Mouse (Mus musculus): ENCODE data around the gene Tlnrd1. TPM values are rescaled to one million over a fixed set of nuclear protein-coding genes. Genes with fewer than 3 reads are reported as not detected.

Tlnrd1 gene
- polyA plus RNA-seq (2014; fragmentation: Nextera tagmentation; extraction: Ambion mirVana) = 22.2 and 27.2 TPM in 2 replicates

- peak; percentile 92 for DNase-seq (ENCODE audit: low spot score)
- Histone ChIP-seq H3K9ac (ENCODE audit: low read length) (peak within 1 kb of the TSS; percentile 90), H3K4me1 (ENCODE audit: control insufficient read depth, insufficient read depth, low read length) (peaks cover 25% of the 10 kb centered on the region), H3K36me3 (ENCODE audit: control insufficient read depth, insufficient read depth, low read length) (peaks cover 2% of the 10 kb centered on the region; the same call in 1 of the 2 replicates), H3K27me3 (ENCODE audit: control insufficient read depth, insufficient read depth, low read length) (no peaks in the 10 kb centered on the region), H3K4me3 (ENCODE audit: low read depth, low read length) (peak within 1 kb of the TSS; percentile 58), H3K4me2 (ENCODE audit: low read depth, severe bottlenecking) (peak within 1 kb of the TSS; percentile 69), H3K27ac (replicated peaks; ENCODE audit: low read depth, low read length) (peak within 1 kb of the TSS; percentile 97), H3K9me3 (ENCODE audit: control insufficient read depth, low read length) (no peaks in the 10 kb centered on the region)
- under 1% methylated on average over 67 of the region's 69 CpGs for WGBS
- ATAC-seq (ENCODE audit: insufficient number of reproducible peaks, low FRiP score, low TSS enrichment, low read depth) = peak; percentile 81
Measured at GRCm38 (mm10) chr7:83884021-83884658, at the start of gene Tlnrd1, which contains the start of gene Mesd. Tlnrd1 (minus strand) TSS chr7:83884305. Mesd (plus strand) TSS chr7:83884466.

DNA sequence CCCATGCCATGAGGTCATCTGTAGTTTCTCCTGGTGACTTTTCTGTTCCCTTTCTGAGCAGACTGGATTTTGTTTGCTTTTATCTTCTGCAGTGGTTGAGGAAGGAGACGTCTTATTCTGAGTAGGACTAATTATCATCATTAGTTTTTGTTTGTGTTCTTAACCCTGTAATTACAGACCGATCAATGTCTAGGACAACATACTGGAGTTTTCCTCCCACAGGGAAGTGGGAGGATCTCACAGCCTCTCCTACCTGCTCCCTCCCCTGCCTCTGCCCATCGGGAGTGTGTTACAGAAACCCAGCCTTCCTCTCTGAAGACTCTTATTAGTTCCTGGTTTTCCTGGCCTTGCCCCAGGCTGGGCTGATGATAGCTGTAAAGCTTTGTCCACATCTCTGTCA lies 37.5 kb upstream of the Tlnrd1 start:
- Histone ChIP-seq H3K27ac (replicated peaks; ENCODE audit: low read depth, low read length) (no peak overlapping the region), H3K9ac (ENCODE audit: low read length) (no peak overlapping the region), H3K9me3 (ENCODE audit: control insufficient read depth, low read length) (no peaks in the 10 kb centered on the region), H3K4me3 (ENCODE audit: low read depth, low read length) (no peak overlapping the region), H3K4me1 (ENCODE audit: control insufficient read depth, insufficient read depth, low read length) (no peaks in the 10 kb centered on the region), H3K4me2 (ENCODE audit: low read depth, severe bottlenecking) (no peak overlapping the region), H3K36me3 (ENCODE audit: control insufficient read depth, insufficient read depth, low read length) (no peaks in the 10 kb centered on the region), H3K27me3 (ENCODE audit: control insufficient read depth, insufficient read depth, low read length) (no peaks in the 10 kb centered on the region)
- ATAC-seq (ENCODE audit: insufficient number of reproducible peaks, low FRiP score, low TSS enrichment, low read depth) = no peak
- 44% methylated on average over 3 of the region's 3 CpGs for WGBS
- DNase-seq (ENCODE audit: low spot score) = no peak

DNA sequence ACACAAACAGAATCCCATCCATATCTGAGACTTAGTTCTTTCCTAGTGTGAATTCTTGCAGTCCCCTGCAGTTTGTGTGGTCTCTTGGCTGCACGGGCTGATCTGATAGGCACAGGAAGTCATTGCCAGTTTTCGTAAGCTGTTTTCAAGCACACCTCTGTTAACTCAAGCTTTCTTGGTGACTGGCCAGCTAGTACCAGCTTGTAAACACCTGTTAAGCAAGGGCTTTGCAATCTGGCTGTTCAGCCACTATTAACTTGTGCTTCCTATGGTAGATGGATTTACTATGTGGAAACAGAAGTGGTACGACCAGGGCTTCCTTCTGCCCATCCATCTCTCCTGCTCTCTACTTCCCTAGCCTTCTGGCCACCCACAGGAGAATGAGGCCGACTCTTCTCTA lies 36.1 kb upstream of the Tlnrd1 start:
- 77% methylated on average over 4 of the region's 4 CpGs for WGBS
- Histone ChIP-seq H3K4me2 (ENCODE audit: low read depth, severe bottlenecking) (no peak overlapping the region), H3K4me1 (ENCODE audit: control insufficient read depth, insufficient read depth, low read length) (no peaks in the 10 kb centered on the region), H3K36me3 (ENCODE audit: control insufficient read depth, insufficient read depth, low read length) (no peaks in the 10 kb centered on the region), H3K4me3 (ENCODE audit: low read depth, low read length) (no peak overlapping the region), H3K27ac (replicated peaks; ENCODE audit: low read depth, low read length) (no peak overlapping the region), H3K27me3 (ENCODE audit: control insufficient read depth, insufficient read depth, low read length) (no peaks in the 10 kb centered on the region), H3K9me3 (ENCODE audit: control insufficient read depth, low read length) (no peaks in the 10 kb centered on the region), H3K9ac (ENCODE audit: low read length) (no peak overlapping the region)
- no peak for ATAC-seq (ENCODE audit: insufficient number of reproducible peaks, low FRiP score, low TSS enrichment, low read depth)
- no peak for DNase-seq (ENCODE audit: low spot score)

- no peak overlapping the region for H3K9ac ChIP-seq (ENCODE audit: low read length)
- H3K27ac ChIP-seq (replicated peaks; ENCODE audit: low read depth, low read length) = no peak overlapping the region
- no peaks in the 10 kb centered on the region for H3K36me3 ChIP-seq (ENCODE audit: control insufficient read depth, insufficient read depth, low read length)
- H3K27me3 ChIP-seq (ENCODE audit: control insufficient read depth, insufficient read depth, low read length) = no peaks in the 10 kb centered on the region
- no peak overlapping the region for H3K4me3 ChIP-seq (ENCODE audit: low read depth, low read length)
- no peak for ATAC-seq (ENCODE audit: insufficient number of reproducible peaks, low FRiP score, low TSS enrichment, low read depth)
- H3K4me2 ChIP-seq (ENCODE audit: low read depth, severe bottlenecking) = no peak overlapping the region
- peak; percentile 92 for DNase-seq (ENCODE audit: low spot score)
- H3K9me3 ChIP-seq (ENCODE audit: control insufficient read depth, low read length) = no peaks in the 10 kb centered on the region
- H3K4me1 ChIP-seq (ENCODE audit: control insufficient read depth, insufficient read depth, low read length) = no peaks in the 10 kb centered on the region
- WGBS = under 1% methylated on average over 3 of the region's 3 CpGs
Measured at GRCm38 (mm10) chr7:83914566-83914965, 30.5 kb upstream of the Tlnrd1 start.

GRCm38 (mm10) chr7:83913995-83914394 lies 29.9 kb upstream of the Tlnrd1 start:
- Histone ChIP-seq H3K9me3 (ENCODE audit: control insufficient read depth, low read length) (no peaks in the 10 kb centered on the region), H3K4me2 (ENCODE audit: low read depth, severe bottlenecking) (no peak overlapping the region), H3K27ac (replicated peaks; ENCODE audit: low read depth, low read length) (no peak overlapping the region), H3K4me3 (ENCODE audit: low read depth, low read length) (no peak overlapping the region), H3K27me3 (ENCODE audit: control insufficient read depth, insufficient read depth, low read length) (no peaks in the 10 kb centered on the region), H3K9ac (ENCODE audit: low read length) (no peak overlapping the region), H3K4me1 (ENCODE audit: control insufficient read depth, insufficient read depth, low read length) (no peaks in the 10 kb centered on the region), H3K36me3 (ENCODE audit: control insufficient read depth, insufficient read depth, low read length) (no peaks in the 10 kb centered on the region)
- DNase-seq (ENCODE audit: low spot score) (no peak), ATAC-seq (ENCODE audit: insufficient number of reproducible peaks, low FRiP score, low TSS enrichment, low read depth) (no peak)
- 76% methylated on average over 9 of the region's 9 CpGs for WGBS

DNA sequence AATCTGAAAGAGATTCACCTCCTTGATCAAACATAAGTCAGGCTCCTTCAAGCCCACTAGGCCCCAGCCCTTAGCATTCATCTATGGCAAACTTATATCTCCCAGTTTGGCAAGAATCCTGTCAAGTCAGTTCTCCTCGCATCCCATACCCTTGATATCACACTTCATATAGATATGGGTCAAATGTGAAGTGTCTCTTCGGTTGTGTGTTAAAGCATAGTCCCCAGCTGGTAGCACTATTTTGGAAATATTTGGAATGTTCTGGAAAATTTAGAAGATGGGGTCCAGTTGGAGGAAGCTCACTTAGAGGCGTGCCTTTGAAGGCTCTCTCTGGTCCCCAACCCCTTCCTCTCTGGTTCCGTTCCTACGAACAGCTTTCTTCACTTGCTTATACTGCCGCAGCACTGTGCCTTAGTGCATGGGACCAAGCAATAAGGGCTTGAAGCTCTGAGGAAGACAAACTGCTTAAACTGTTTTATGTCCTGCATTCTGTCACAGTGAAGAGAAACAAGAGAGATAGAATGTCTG lies 29.4 kb upstream of the Tlnrd1 start:
- Histone ChIP-seq H3K4me2 (ENCODE audit: low read depth, severe bottlenecking) (no peak overlapping the region), H3K9ac (ENCODE audit: low read length) (no peak overlapping the region), H3K4me1 (ENCODE audit: control insufficient read depth, insufficient read depth, low read length) (no peaks in the 10 kb centered on the region), H3K4me3 (ENCODE audit: low read depth, low read length) (no peak overlapping the region), H3K27ac (replicated peaks; ENCODE audit: low read depth, low read length) (no peak overlapping the region), H3K9me3 (ENCODE audit: control insufficient read depth, low read length) (no peaks in the 10 kb centered on the region), H3K36me3 (ENCODE audit: control insufficient read depth, insufficient read depth, low read length) (no peaks in the 10 kb centered on the region), H3K27me3 (ENCODE audit: control insufficient read depth, insufficient read depth, low read length) (no peaks in the 10 kb centered on the region)
- 89% methylated on average over 6 of the region's 6 CpGs for WGBS
- no peak for DNase-seq (ENCODE audit: low spot score)
- no peak for ATAC-seq (ENCODE audit: insufficient number of reproducible peaks, low FRiP score, low TSS enrichment, low read depth)

GRCm38 (mm10) chr7:83911909-83912308 lies 27.8 kb upstream of the Tlnrd1 start:
- WGBS = 83% methylated on average over 3 of the region's 3 CpGs
- Histone ChIP-seq H3K36me3 (ENCODE audit: control insufficient read depth, insufficient read depth, low read length) (no peaks in the 10 kb centered on the region), H3K4me3 (ENCODE audit: low read depth, low read length) (no peak overlapping the region), H3K9ac (ENCODE audit: low read length) (no peak overlapping the region), H3K4me2 (ENCODE audit: low read depth, severe bottlenecking) (no peak overlapping the region), H3K27ac (replicated peaks; ENCODE audit: low read depth, low read length) (no peak overlapping the region), H3K4me1 (ENCODE audit: control insufficient read depth, insufficient read depth, low read length) (no peaks in the 10 kb centered on the region), H3K9me3 (ENCODE audit: control insufficient read depth, low read length) (no peaks in the 10 kb centered on the region), H3K27me3 (ENCODE audit: control insufficient read depth, insufficient read depth, low read length) (no peaks in the 10 kb centered on the region)
- no peak for ATAC-seq (ENCODE audit: insufficient number of reproducible peaks, low FRiP score, low TSS enrichment, low read depth)
- no peak for DNase-seq (ENCODE audit: low spot score)

GRCm38 (mm10) chr7:83904831-83905230 lies 20.7 kb upstream of the Tlnrd1 start:
- 88% methylated on average over 3 of the region's 3 CpGs for WGBS
- Histone ChIP-seq H3K9ac (ENCODE audit: low read length) (no peak overlapping the region), H3K4me2 (ENCODE audit: low read depth, severe bottlenecking) (no peak overlapping the region), H3K9me3 (ENCODE audit: control insufficient read depth, low read length) (no peaks in the 10 kb centered on the region), H3K4me3 (ENCODE audit: low read depth, low read length) (no peak overlapping the region), H3K36me3 (ENCODE audit: control insufficient read depth, insufficient read depth, low read length) (no peaks in the 10 kb centered on the region; the same call in 1 of the 2 replicates), H3K4me1 (ENCODE audit: control insufficient read depth, insufficient read depth, low read length) (no peaks in the 10 kb centered on the region), H3K27me3 (ENCODE audit: control insufficient read depth, insufficient read depth, low read length) (no peaks in the 10 kb centered on the region), H3K27ac (replicated peaks; ENCODE audit: low read depth, low read length) (no peak overlapping the region)
- DNase-seq (ENCODE audit: low spot score) (no peak), ATAC-seq (ENCODE audit: insufficient number of reproducible peaks, low FRiP score, low TSS enrichment, low read depth) (no peak)

Data from limb, embryonic 11.5 days (tissue).